Mouse (Mus musculus) erythroblast, embryonic 14.5 days (primary cell): ENCODE measurements around the gene Dock10.

ENCODE experiments used
- GATA1 ChIP-seq: IDR thresholded peaks from 2 replicates; pipeline ENCODE4 v1.6.1; 2012; ENCODE audit warnings: low read length, inconsistent platforms, mixed read lengths
- TAL1 ChIP-seq: IDR thresholded peaks from 3 replicates; pipeline ENCODE4 v1.6.1; 2012; ENCODE audit warnings: low read length, inconsistent platforms, mixed read lengths

DNA sequence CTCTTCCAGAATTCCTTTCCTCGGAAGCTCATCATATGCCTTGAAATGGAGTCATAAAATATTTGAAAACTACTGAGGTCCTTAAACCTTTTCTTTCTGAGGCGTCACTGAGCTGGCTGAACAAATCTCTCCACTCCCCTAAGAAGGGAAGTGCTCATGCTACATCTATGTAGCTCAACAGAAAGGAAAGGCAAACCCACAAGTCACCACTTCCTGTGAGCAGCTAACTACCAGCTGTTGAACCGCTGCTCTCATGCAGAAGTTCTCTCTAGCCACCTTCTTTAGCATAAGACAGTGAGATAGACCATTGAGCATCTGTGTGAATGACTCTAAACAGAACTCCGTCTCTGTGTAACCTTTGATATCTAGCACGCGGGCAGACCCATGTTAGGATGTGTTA lies 93.2 kb downstream of the Dock10 start:
- no peak for TF ChIP-seq TAL1
- no peak for TF ChIP-seq GATA1
